Mouse (Mus musculus): ENCODE results near the gene Zfp964. TPM values are rescaled to one million over a fixed set of nuclear protein-coding genes. Genes with fewer than 3 reads are reported as not detected.
A peak's percentile ranks its signal among the peaks of the same experiment; 100 is the strongest.

Zfp964 gene
- polyA plus RNA-seq, 1 experiment from 2014 or later: 2.6 TPM

- H3K9ac ChIP-seq (replicated peaks; ENCODE audit: low read depth, low read length): no peak overlapping the region
Observed at GRCm38 (mm10) chr8:69713516-69713915, 59.2 kb downstream of the Zfp964 start.

DNA sequence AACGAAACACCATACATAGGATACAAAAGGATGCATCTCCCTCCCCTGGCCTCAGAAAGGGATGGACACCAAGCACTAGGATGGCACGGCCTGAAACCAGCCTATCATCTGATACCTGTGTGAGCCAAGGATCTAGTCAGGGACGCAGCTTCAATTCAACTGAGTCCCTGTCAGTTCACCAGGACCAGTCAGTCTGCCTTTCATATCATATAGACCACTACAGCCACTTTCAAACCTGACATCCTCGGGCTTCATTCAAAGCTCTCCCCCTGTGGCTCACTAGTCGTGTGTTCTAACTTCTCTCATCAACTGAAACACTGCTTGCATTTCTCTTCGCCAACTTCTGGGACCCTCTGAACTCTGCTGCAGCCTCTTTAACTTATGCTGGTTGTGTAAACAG, 61.1 kb downstream of the Zfp964 start:
- no peaks in the 10 kb centered on the region for H3K36me3 ChIP-seq (ENCODE audit: control insufficient read depth, insufficient read depth)
- 81% methylated on average over 6 of the region's 6 CpGs for WGBS
- peak overlapping the region; percentile 47 for H3K4me2 ChIP-seq (ENCODE audit: low read length)
- H3K4me1 ChIP-seq (replicated peaks; ENCODE audit: control insufficient read depth, insufficient read depth, low read length): peaks cover 30% of the 10 kb centered on the region
- no peaks in the 10 kb centered on the region for H3K9me3 ChIP-seq (ENCODE audit: control insufficient read depth, low read length)
- no peak overlapping the region for H3K9ac ChIP-seq (replicated peaks; ENCODE audit: low read depth, low read length)
- H3K27ac ChIP-seq (ENCODE audit: low read length): no peak overlapping the region
- no peaks in the 10 kb centered on the region for H3K27me3 ChIP-seq (replicated peaks; ENCODE audit: control insufficient read depth, insufficient read depth, low read length)
- peak overlapping the region; percentile 24 for H3K4me3 ChIP-seq (replicated peaks; ENCODE audit: low read length)
- no peak for ATAC-seq

More at GRCm38 (mm10) chr8:69713516-69713915, 59.2 kb downstream of the Zfp964 start:
- Histone ChIP-seq H3K27ac (ENCODE audit: low read length) (no peak overlapping the region), H3K4me2 (ENCODE audit: low read length) (no peak overlapping the region), H3K36me3 (ENCODE audit: control insufficient read depth, insufficient read depth) (peaks cover 9% of the 10 kb centered on the region), H3K4me1 (replicated peaks; ENCODE audit: control insufficient read depth, insufficient read depth, low read length) (peaks cover 30% of the 10 kb centered on the region), H3K4me3 (replicated peaks; ENCODE audit: low read length) (no peak overlapping the region), H3K9me3 (ENCODE audit: control insufficient read depth, low read length) (no peaks in the 10 kb centered on the region), H3K27me3 (replicated peaks; ENCODE audit: control insufficient read depth, insufficient read depth, low read length) (no peaks in the 10 kb centered on the region)
- ATAC-seq: no peak
- whole genome bisulfite sequencing: 93% methylated on average over 8 of the region's 8 CpGs

Other genes starting within 250 kb of the Zfp964 start
- gene Gm9495, start 200.9 kb upstream of the Zfp964 start, polyA plus RNA-seq (2015; fragmentation: Nextera tagmentation; extraction: Ambion mirVana): not detected in 2 replicates
- gene Gm7697, start 131.5 kb upstream of the Zfp964 start, polyA plus RNA-seq (2015; fragmentation: Nextera tagmentation; extraction: Ambion mirVana): not detected in 2 replicates
- gene Zfp868, start 28.9 kb upstream of the Zfp964 start, polyA plus RNA-seq (2015; fragmentation: Nextera tagmentation; extraction: Ambion mirVana): 44.4 and 49.1 TPM in 2 replicates
- 33.5 and 41.5 TPM in 2 replicates for gene Zfp869, start 56.2 kb downstream of the Zfp964 start, polyA plus RNA-seq (2015; fragmentation: Nextera tagmentation; extraction: Ambion mirVana)
- 9.6 and 10.0 TPM in 2 replicates for gene Zfp963, start 95.5 kb downstream of the Zfp964 start, polyA plus RNA-seq (2015; fragmentation: Nextera tagmentation; extraction: Ambion mirVana)
- 0.35 and 0.97 TPM in 2 replicates for gene Gm20422, start 120.4 kb downstream of the Zfp964 start, polyA plus RNA-seq (2015; fragmentation: Nextera tagmentation; extraction: Ambion mirVana)
- 57.1 and 58.0 TPM in 2 replicates for gene Atp13a1, start 136.7 kb downstream of the Zfp964 start, polyA plus RNA-seq (2015; fragmentation: Nextera tagmentation; extraction: Ambion mirVana)
- gene Zfp866, start 136.7 kb downstream of the Zfp964 start, polyA plus RNA-seq (2015; fragmentation: Nextera tagmentation; extraction: Ambion mirVana): 48.5 and 51.0 TPM in 2 replicates
- 40.0 and 51.7 TPM in 2 replicates for gene Gmip, start 154.2 kb downstream of the Zfp964 start, polyA plus RNA-seq (2015; fragmentation: Nextera tagmentation; extraction: Ambion mirVana)
- gene Lpar2, start 167.9 kb downstream of the Zfp964 start, polyA plus RNA-seq (2015; fragmentation: Nextera tagmentation; extraction: Ambion mirVana): 0.73 and 0.84 TPM in 2 replicates
- gene Pbx4, start 178.0 kb downstream of the Zfp964 start, polyA plus RNA-seq (2015; fragmentation: Nextera tagmentation; extraction: Ambion mirVana): 47.2 and 48.0 TPM in 2 replicates
- gene Cilp2, start 233.2 kb downstream of the Zfp964 start, polyA plus RNA-seq (2015; fragmentation: Nextera tagmentation; extraction: Ambion mirVana): 4.9 and 5.0 TPM in 2 replicates
- gene Tssk6, start 247.7 kb downstream of the Zfp964 start, polyA plus RNA-seq (2015; fragmentation: Nextera tagmentation; extraction: Ambion mirVana): 2.7 and 2.8 TPM in 2 replicates
- gene Ndufa13, start 248.1 kb downstream of the Zfp964 start, polyA plus RNA-seq (2015; fragmentation: Nextera tagmentation; extraction: Ambion mirVana): 144 and 145 TPM in 2 replicates
- 6.7 and 10.1 TPM in 2 replicates for gene Yjefn3, start 248.2 kb downstream of the Zfp964 start, polyA plus RNA-seq (2015; fragmentation: Nextera tagmentation; extraction: Ambion mirVana)